20 mouse cellular contexts compared by ENCODE assay signal in the genomic region with DNA sequence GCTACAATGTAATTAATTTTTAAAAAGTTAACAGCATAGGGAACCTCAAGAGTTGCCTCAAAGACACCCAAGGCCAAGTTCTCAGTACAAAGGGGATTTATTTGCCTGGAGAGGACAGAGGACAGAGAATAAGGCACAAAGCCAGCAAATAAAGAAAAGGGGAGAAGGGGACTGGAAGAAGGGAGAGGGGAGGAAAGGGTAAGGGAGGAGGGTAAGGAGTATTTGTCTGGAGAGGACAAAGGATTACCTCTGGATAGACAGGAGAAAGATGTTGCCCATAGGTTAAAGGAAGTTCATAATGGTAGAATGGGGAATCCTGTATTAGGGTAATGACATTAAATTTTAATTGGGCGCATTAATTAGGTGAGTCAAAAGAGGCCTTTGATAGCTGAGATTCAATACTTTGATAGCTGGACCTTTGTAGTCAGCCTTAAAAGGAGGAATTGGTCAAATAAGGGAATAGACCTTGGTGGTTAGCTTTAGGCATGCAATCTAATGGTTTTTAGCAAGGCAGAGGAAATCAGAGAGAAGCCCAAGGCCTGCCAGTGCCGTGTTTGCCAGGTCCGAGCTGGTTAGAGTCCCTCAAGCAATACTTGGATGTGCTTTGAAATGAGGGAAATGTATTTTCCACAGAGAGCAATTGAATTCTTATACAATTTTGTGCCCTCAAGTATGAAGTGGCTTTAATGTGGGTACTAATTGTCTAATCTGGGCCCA.
A peak's percentile ranks its signal among the peaks of the same experiment; 100 is the strongest.
DNase-seq lines count a peak whose midpoint lies in the region; ATAC-seq and TF ChIP-seq lines count a peak whose summit lies in the region.
"Had no signal": no experiment of that assay in that cellular context is flagged by ENCODE, and none has a peak within 500 bp of the region (broad histone marks: within the 10 kb centered on the region; RNA-seq: fewer than 3 reads in every experiment).

No protein-coding gene starts in this region.

- H3K27ac ChIP-seq in midbrain, embryonic 10.5 days (replicated peaks): peak overlapping the region; percentile 52; the same call in 1 of the 2 replicates
- H3K27ac ChIP-seq in midbrain, postnatal 0 days (ENCODE audit: low read depth, low read length): no peak overlapping the region
- H3K27ac ChIP-seq in midbrain, embryonic 11.5 days (ENCODE audit: low read depth, low read length): no peak overlapping the region
- H3K27ac ChIP-seq in neural tube, embryonic 14.5 days (ENCODE audit: low read depth, low read length): no peak overlapping the region
- H3K27ac ChIP-seq: embryonic facial prominence, embryonic 12.5 days; heart, embryonic 13.5 days; hindbrain, postnatal 0 days; stomach, postnatal 0 days had no signal

- no peak overlapping the region for H3K9ac ChIP-seq in midbrain, postnatal 0 days (replicated peaks; ENCODE audit: low read length, poor library complexity, severe bottlenecking)
- H3K9ac ChIP-seq in midbrain, embryonic 11.5 days (ENCODE audit: low read length): no peak overlapping the region
- H3K9ac ChIP-seq in neural tube, embryonic 14.5 days (replicated peaks; ENCODE audit: low read depth, low read length): no peak overlapping the region
- H3K9ac ChIP-seq: embryonic facial prominence, embryonic 12.5 days; heart, embryonic 13.5 days had no signal

- TF ChIP-seq CTCF in midbrain, postnatal 0 days (IDR thresholded peaks at IDR 0.05): no peak
- no peak for TF ChIP-seq CTCF in brain, embryonic 14.5 days (IDR thresholded peaks at IDR 0.05; ENCODE audit: borderline replicate concordance, extremely low read depth, insufficient read depth, insufficient read length)

- no peak overlapping the region for H3K4me3 ChIP-seq in midbrain, embryonic 10.5 days
- H3K4me3 ChIP-seq in midbrain, postnatal 0 days (ENCODE audit: low read depth, low read length): no peak overlapping the region
- no peak overlapping the region for H3K4me3 ChIP-seq in midbrain, embryonic 11.5 days (ENCODE audit: low read depth, low read length)
- no peak overlapping the region for H3K4me3 ChIP-seq in neural tube, embryonic 14.5 days (ENCODE audit: low read depth, low read length)
- H3K4me3 ChIP-seq: embryonic facial prominence, embryonic 12.5 days; erythroblast, embryonic 14.5 days; heart, embryonic 13.5 days; megakaryocyte, embryonic 14.5 days; myocyte had no signal

- no peak for DNase-seq in midbrain, embryonic 10.5 days (ENCODE audit: low spot score)
- no peak for DNase-seq in midbrain, postnatal 0 days (ENCODE audit: low spot score)
- peak; percentile 51 for DNase-seq in brain, embryonic 14.5 days (ENCODE audit: low read depth)
- DNase-seq in midbrain, embryonic 11.5 days (ENCODE audit: low spot score, missing footprints): no peak
- no peak for DNase-seq in spleen, postnatal 10 days (ENCODE audit: low spot score in 2 of 2)
- DNase-seq: cerebellum, adult 9-10 months; gastrocnemius, postnatal 10 days; heart, adult 18-20 months; kidney, adult 11 months; lung, adult 18-20 months had no signal

- no peak overlapping the region for H3K4me2 ChIP-seq in midbrain, postnatal 0 days (ENCODE audit: low read depth, low read length, poor library complexity, severe bottlenecking)
- H3K4me2 ChIP-seq in midbrain, embryonic 11.5 days: no peak overlapping the region
- H3K4me2 ChIP-seq in neural tube, embryonic 14.5 days (ENCODE audit: low read depth, low read length): no peak overlapping the region
- H3K4me2 ChIP-seq: embryonic facial prominence, embryonic 12.5 days; heart, embryonic 13.5 days; liver, embryonic 11.5 days had no signal

- no peak for ATAC-seq in midbrain, postnatal 0 days (ENCODE audit: low FRiP score)
- peak; percentile 52; the same call in 1 of the 2 replicates for ATAC-seq in midbrain, embryonic 11.5 days (ENCODE audit: low FRiP score)
- peak; percentile 65; the same call in 1 of the 2 replicates for ATAC-seq in neural tube, embryonic 14.5 days (ENCODE audit: low read depth)
- ATAC-seq in inflammation-experienced regulatory T-cells, adult 6 months: no peak
- ATAC-seq: hindbrain, postnatal 0 days had no signal

- TF ChIP-seq POLR2A in brain, embryonic 14.5 days (IDR thresholded peaks at IDR 0.05; ENCODE audit: borderline replicate concordance, extremely low read depth, insufficient read depth, insufficient read length, poor library complexity, severe bottlenecking): no peak

- no peaks in the 10 kb centered on the region for H3K27me3 ChIP-seq in midbrain, embryonic 10.5 days (ENCODE audit: low read depth, poor library complexity, severe bottlenecking)
- H3K27me3 ChIP-seq in midbrain, postnatal 0 days (ENCODE audit: insufficient read depth, low read length): no peaks in the 10 kb centered on the region
- H3K27me3 ChIP-seq in midbrain, embryonic 11.5 days (ENCODE audit: control insufficient read depth, insufficient read depth, low read length): no peaks in the 10 kb centered on the region
- H3K27me3 ChIP-seq in neural tube, embryonic 14.5 days (ENCODE audit: control insufficient read depth, insufficient read depth, low read length): no peaks in the 10 kb centered on the region
- H3K27me3 ChIP-seq: embryonic facial prominence, embryonic 12.5 days; heart, embryonic 13.5 days; megakaryocyte, embryonic 14.5 days had no signal

- 83% methylated on average over 3 of the region's 3 CpGs for WGBS in midbrain, embryonic 10.5 days
- WGBS in midbrain, postnatal 0 days: 68% methylated on average over 3 of the region's 3 CpGs
- 89% methylated on average over 3 of the region's 3 CpGs for WGBS in midbrain, embryonic 11.5 days
- 64% methylated on average over 3 of the region's 3 CpGs for WGBS in neural tube, embryonic 14.5 days

- no peaks in the 10 kb centered on the region for H3K36me3 ChIP-seq in midbrain, embryonic 10.5 days
- H3K36me3 ChIP-seq in midbrain, postnatal 0 days (ENCODE audit: insufficient read depth, low read length): no peaks in the 10 kb centered on the region
- H3K36me3 ChIP-seq in midbrain, embryonic 11.5 days (ENCODE audit: control insufficient read depth, insufficient read depth, low read length): no peaks in the 10 kb centered on the region
- no peaks in the 10 kb centered on the region for H3K36me3 ChIP-seq in neural tube, embryonic 14.5 days (ENCODE audit: control insufficient read depth, insufficient read depth, low read length)
- H3K36me3 ChIP-seq: embryonic facial prominence, embryonic 12.5 days; heart, embryonic 13.5 days had no signal

- no peaks in the 10 kb centered on the region for H3K9me3 ChIP-seq in midbrain, embryonic 10.5 days (replicated peaks)
- no peaks in the 10 kb centered on the region for H3K9me3 ChIP-seq in midbrain, postnatal 0 days (ENCODE audit: low read length)
- H3K9me3 ChIP-seq in midbrain, embryonic 11.5 days (ENCODE audit: control insufficient read depth, low read length): no peaks in the 10 kb centered on the region
- no peaks in the 10 kb centered on the region for H3K9me3 ChIP-seq in neural tube, embryonic 14.5 days (ENCODE audit: control insufficient read depth, low read length)
- H3K9me3 ChIP-seq: embryonic facial prominence, embryonic 12.5 days; heart, embryonic 13.5 days; megakaryocyte, embryonic 14.5 days had no signal

- peaks cover 9% of the 10 kb centered on the region for H3K4me1 ChIP-seq in midbrain, embryonic 10.5 days
- H3K4me1 ChIP-seq in midbrain, postnatal 0 days (ENCODE audit: insufficient read depth, low read length): no peaks in the 10 kb centered on the region
- H3K4me1 ChIP-seq in midbrain, embryonic 11.5 days (ENCODE audit: control insufficient read depth, insufficient read depth, low read length): no peaks in the 10 kb centered on the region
- H3K4me1 ChIP-seq in neural tube, embryonic 14.5 days (ENCODE audit: control insufficient read depth, insufficient read depth, low read length): 0 out of 2 replicates have a peak, but pooled peaks cover 3% of the 10 kb centered on the region
- H3K4me1 ChIP-seq: embryonic facial prominence, embryonic 12.5 days; heart, embryonic 13.5 days; megakaryocyte, embryonic 14.5 days had no signal

Comparison
In these comparisons a context has a peak if more than half of its experiments do, and no peak if none do; other contexts are left out.
1. ATAC-seq: peak in midbrain, embryonic 11.5 days (single experiment) and neural tube, embryonic 14.5 days (single experiment); none in midbrain, postnatal 0 days (single experiment) and inflammation-experienced regulatory T-cells, adult 6 months (single experiment).